Mouse (Mus musculus): Measurements from ENCODE around the gene Tmpo. TPM values are rescaled to one million over a fixed set of nuclear protein-coding genes. Genes with fewer than 3 reads are reported as not detected.

Tmpo gene
- polyA plus RNA-seq, 1 experiment from 2014 or later: 111 TPM

Other genes with a start within 250 kb of the Tmpo start
- 16.2 and 18.4 TPM in 2 replicates for gene Apaf1, start 98.5 kb downstream of the Tmpo start, polyA plus RNA-seq (2015; fragmentation: Nextera tagmentation; extraction: Ambion mirVana)
- gene Ikbip, start 98.4 kb downstream of the Tmpo start, polyA plus RNA-seq (2015; fragmentation: Nextera tagmentation; extraction: Ambion mirVana): 23.5 and 26.6 TPM in 2 replicates
- gene Slc25a3, start 57.3 kb downstream of the Tmpo start, polyA plus RNA-seq (2015; fragmentation: Nextera tagmentation; extraction: Ambion mirVana): 521 and 534 TPM in 2 replicates